In the genomic region with DNA sequence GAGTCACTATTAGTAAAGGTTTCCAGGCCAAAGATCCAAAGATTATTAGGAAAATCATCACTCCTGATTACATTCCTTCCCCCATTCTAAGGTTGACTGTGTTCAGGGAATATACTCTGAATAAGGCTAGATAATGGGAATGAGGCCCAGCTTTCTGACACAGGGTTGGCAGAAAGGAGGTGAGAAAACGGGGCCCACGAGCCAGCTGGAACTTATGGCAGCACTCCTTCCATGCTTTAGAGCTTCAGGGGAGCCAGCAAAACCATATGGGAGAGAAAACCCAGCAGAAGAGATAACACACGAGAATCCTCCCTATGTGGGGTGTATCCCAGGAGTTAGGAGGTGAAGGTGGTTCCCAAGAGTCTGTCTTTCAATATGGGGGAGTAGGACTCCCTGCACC, we compare ENCODE assay signal across 13 mouse cellular contexts.
DNase-seq lines count a peak whose midpoint lies in the region; ATAC-seq lines count a peak whose summit lies in the region.
"Had no signal": no experiment of that assay in that cellular context is flagged by ENCODE, and none has a peak within 500 bp of the region (broad histone marks: within the 10 kb centered on the region; RNA-seq: fewer than 3 reads in every experiment).

No protein-coding gene starts in this region.

- H3K4me2 ChIP-seq in forebrain, embryonic 14.5 days (ENCODE audit: low read length), result no peak overlapping the region
- H3K4me2 ChIP-seq: heart, embryonic 13.5 days; midbrain, embryonic 12.5 days had no signal

- peak; percentile 80 for DNase-seq in forebrain, embryonic 14.5 days (ENCODE audit: low spot score)
- no peak for DNase-seq in forebrain, embryonic 10.5 days (ENCODE audit: extremely low spot score, low spot score)
- DNase-seq in layer of hippocampus, postnatal 25 days (ENCODE audit: extremely low spot score in 1 of 2, low spot score in 1 of 2), result peak; percentile 34 to 53
- DNase-seq in right cerebral cortex, postnatal 25 days, result peak; percentile 79
- DNase-seq in urinary bladder, adult 18-20 months (ENCODE audit: low spot score in 2 of 2), result no peak
- no peak for DNase-seq in gastrocnemius, postnatal 25 days
- DNase-seq: kidney, postnatal 4 days; lung, adult 2 months; thymus, postnatal 25 days had no signal

- peak; percentile 92 for ATAC-seq in forebrain, embryonic 14.5 days
- peak; percentile 99 for ATAC-seq in frontal cortex, adult (ENCODE audit: low TSS enrichment)
- no peak for ATAC-seq in granulocyte monocyte progenitor cell, adult 5-6 weeks (replicated peaks; ENCODE audit: poor library complexity, severe bottlenecking)

- H3K9ac ChIP-seq in forebrain, embryonic 14.5 days (ENCODE audit: low read length), result no peak overlapping the region
- H3K9ac ChIP-seq: heart, embryonic 13.5 days; midbrain, embryonic 12.5 days had no signal

- H3K4me3 ChIP-seq in forebrain, embryonic 14.5 days (ENCODE audit: low read depth, low read length), result no peak overlapping the region
- H3K4me3 ChIP-seq in forebrain, embryonic 10.5 days, result no peak overlapping the region
- H3K4me3 ChIP-seq: heart, embryonic 13.5 days; midbrain, embryonic 12.5 days had no signal

- no peaks in the 10 kb centered on the region for H3K36me3 ChIP-seq in forebrain, embryonic 14.5 days (ENCODE audit: control insufficient read depth, insufficient read depth, low read length)
- H3K36me3 ChIP-seq in forebrain, embryonic 10.5 days (replicated peaks), result no peaks in the 10 kb centered on the region
- H3K36me3 ChIP-seq: heart, embryonic 13.5 days; midbrain, embryonic 12.5 days had no signal

- 70% methylated on average over 3 of the region's 3 CpGs for WGBS in forebrain, embryonic 14.5 days
- 92% methylated on average over 3 of the region's 3 CpGs for WGBS in forebrain, embryonic 10.5 days

- no peak overlapping the region for H3K27ac ChIP-seq in forebrain, embryonic 14.5 days (ENCODE audit: low read depth, low read length)
- no peak overlapping the region for H3K27ac ChIP-seq in forebrain, embryonic 10.5 days
- H3K27ac ChIP-seq: heart, embryonic 13.5 days; midbrain, embryonic 12.5 days had no signal

- H3K27me3 ChIP-seq in forebrain, embryonic 14.5 days (replicated peaks; ENCODE audit: control insufficient read depth, insufficient read depth, low read length), result no peaks in the 10 kb centered on the region
- no peaks in the 10 kb centered on the region for H3K27me3 ChIP-seq in forebrain, embryonic 10.5 days (ENCODE audit: poor library complexity, severe bottlenecking)
- H3K27me3 ChIP-seq: heart, embryonic 13.5 days; midbrain, embryonic 12.5 days had no signal

- H3K4me1 ChIP-seq in forebrain, embryonic 14.5 days (ENCODE audit: control insufficient read depth, insufficient read depth, low read length), result no peaks in the 10 kb centered on the region
- no peaks in the 10 kb centered on the region for H3K4me1 ChIP-seq in forebrain, embryonic 10.5 days
- H3K4me1 ChIP-seq: heart, embryonic 13.5 days; midbrain, embryonic 12.5 days had no signal

- H3K9me3 ChIP-seq in forebrain, embryonic 14.5 days (replicated peaks; ENCODE audit: control insufficient read depth, low read length), result no peaks in the 10 kb centered on the region
- H3K9me3 ChIP-seq in forebrain, embryonic 10.5 days, result no peaks in the 10 kb centered on the region
- H3K9me3 ChIP-seq: heart, embryonic 13.5 days; midbrain, embryonic 12.5 days had no signal

Comparison
In these comparisons a context has a peak if more than half of its experiments do, and no peak if none do; other contexts are left out.
1. DNase-seq: peak in forebrain, embryonic 14.5 days (single experiment), layer of hippocampus, postnatal 25 days (2 of 2) and right cerebral cortex, postnatal 25 days (single experiment); none in forebrain, embryonic 10.5 days (single experiment), urinary bladder, adult 18-20 months (0 of 2) and gastrocnemius, postnatal 25 days (single experiment).